Mouse (Mus musculus) retina, embryonic 14.5 days (tissue): Measurements from ENCODE around the gene Ampd3.
A peak's percentile ranks its signal among the peaks of the same experiment; 100 is the strongest.

Source experiments
- DNase-seq: peaks from one replicate; pipeline ENCODE4 v3.0.0-alpha.2; 2015; ENCODE audit warnings: low spot score

Ampd3 gene

DNA sequence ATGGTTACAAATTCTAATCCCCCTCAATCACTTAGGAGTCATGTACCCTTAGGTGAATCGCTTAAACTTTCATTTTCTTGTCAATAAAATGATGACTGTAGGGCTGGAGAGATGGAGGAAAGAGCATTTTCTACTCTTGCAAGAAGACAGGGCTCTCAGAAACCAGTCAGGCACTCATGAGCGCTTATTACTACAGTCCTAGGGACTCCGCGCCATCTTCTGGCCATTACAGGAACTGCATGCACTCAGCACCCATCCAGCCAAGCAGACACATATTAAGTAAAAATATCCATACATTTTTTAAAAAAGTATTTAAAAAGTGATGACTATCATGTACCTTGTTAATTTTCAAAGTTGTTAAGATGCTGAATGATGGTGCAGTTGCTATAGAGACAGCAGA lies 33.0 kb downstream of the Ampd3 start:
- DNase-seq, result peak; percentile 89

DNA sequence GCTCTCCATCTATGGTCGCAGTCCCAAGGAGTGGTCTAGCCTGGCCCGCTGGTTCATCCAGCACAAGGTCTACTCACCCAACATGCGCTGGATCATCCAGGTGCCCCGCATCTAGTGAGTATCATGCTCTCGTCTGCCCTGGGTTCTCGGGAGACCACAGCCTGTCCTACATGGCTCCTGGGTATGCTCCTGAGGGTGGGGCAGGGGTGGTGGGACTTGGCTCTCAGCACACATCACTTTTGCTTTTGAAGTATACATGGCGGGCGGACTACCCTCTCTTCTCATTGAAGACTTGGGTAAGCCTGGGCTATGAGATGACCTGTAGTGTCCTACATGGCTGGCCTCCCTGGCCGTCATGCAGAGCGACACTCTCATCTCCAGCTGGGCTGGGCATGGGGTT lies 35.1 kb downstream of the Ampd3 start:
- DNase-seq, result no peak

GRCm38 (mm10) chr7:110804266-110804665 lies 36.3 kb downstream of the Ampd3 start:
- no peak for DNase-seq

- no peak for DNase-seq
These were observed 39.5 kb downstream of the Ampd3 start for GRCm38 (mm10) chr7:110807460-110808030.

GRCm38 (mm10) chr7:110808962-110809361 lies 41.0 kb downstream of the Ampd3 start:
- DNase-seq, result no peak

DNA sequence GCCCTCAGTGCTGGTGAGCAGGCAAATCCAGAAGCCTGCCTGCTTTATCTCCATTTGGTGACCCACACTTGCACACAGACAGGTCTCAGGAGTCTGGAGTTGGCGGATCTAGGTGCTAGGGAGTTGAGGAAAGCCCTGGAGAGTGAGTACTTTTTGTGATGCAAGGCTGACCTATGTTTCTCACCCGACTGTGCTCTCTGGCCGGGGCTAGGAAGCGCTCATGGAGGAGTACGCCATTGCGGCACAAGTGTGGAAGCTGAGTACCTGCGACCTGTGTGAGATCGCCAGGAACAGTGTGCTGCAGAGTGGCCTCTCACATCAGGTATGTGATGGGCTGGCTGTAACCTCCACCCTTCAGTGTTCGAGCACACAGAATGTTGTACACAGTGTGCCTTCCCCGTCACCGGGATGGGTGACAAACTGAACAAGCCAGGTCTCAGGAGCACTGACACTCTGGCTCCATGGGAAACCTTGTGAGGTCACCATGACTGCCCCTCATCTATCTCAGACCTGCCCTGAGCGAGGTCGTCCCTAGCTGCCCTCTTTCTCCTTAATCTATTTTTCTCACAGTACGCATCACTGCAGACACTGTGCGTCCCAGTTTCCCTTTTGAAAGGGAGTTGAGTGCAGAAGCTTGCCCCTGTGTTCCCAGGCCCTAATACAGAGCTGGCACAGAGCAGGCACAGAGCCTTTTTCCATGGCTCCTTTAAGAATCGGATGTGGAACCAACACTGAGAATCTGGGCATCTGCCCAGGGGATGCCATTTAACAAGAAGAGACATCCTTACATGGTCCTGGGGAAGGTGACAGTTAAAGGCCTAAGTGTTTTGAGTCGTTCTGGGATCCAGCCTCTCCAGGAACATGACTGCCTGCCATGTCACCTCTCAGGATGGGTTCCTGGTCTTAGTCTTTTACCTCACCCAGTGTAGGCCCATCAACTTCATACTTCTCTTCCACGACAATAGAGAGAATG lies 41.9 kb downstream of the Ampd3 start:
- DNase-seq, result no peak

- no peak for DNase-seq
These were observed 43.0 kb downstream of the Ampd3 start for GRCm38 (mm10) chr7:110810995-110811394.

GRCm38 (mm10) chr7:110811529-110811928 lies 43.5 kb downstream of the Ampd3 start:
- DNase-seq, result no peak

DNA sequence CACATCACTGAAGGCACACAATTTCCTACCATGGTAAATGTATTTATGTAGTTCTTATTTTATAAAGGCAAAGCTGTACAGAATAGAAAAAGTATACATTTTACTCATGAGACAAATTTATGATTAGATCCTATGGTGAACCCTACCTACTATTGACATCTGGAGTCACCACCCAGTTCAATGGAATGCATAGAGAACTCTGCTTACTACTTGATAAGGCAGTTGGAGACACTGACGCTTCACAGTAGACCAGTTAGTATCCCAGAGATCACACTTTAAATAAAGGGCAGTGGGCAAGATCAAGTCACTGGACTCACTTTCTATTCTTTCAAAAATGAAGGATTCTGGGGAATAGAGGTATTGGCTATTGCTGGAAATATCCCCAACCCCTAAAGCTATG lies 46.0 kb downstream of the Ampd3 start:
- DNase-seq, result no peak

DNA sequence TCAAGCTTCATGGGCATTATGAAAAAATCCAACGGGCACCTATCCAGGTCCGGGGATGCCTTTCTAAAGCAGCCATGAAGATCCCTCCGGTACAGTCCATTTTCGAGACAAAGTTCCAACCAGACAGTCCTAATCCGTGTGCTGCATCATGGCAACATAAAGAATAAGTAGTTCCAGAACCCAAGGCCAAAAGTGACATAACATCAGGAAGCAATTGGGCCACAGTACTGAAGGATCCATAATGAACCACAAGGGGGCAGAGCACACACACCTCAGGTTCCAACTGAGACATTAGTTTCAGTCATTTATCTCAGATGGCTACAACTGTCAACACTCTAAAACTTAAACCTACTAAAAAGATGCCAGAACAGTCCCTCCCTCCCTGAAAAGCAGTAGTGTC lies 48.0 kb downstream of the Ampd3 start:
- peak; percentile 80 for DNase-seq

GRCm38 (mm10) chr7:110818206-110818605 lies 50.2 kb downstream of the Ampd3 start:
- no peak for DNase-seq

DNA sequence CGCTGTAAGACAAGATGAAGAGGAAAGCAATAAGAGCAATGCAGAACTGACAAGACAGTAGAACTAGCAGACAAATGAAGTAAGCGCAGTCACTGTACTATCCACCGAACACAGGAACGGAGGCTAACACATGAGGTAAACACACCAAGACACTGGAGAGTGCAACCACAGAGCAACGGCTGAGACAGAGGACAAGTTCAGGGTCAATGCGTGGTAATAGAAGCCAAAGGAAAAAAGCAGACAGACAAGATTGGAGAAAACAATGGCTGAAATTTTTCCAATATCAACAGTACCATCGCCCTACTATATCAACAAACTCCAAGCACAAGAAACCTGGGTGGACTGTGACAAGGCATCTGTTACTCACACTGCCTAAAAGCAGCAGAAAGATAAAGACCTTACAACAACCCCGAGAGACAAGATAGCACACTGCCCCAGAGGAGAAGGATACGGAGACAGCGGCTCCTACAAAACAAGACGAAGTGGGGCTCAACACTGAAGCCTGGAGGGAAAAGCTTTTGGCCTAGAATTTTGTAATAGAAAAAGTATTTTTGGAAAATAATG lies 50.9 kb downstream of the Ampd3 start:
- no peak for DNase-seq

DNA sequence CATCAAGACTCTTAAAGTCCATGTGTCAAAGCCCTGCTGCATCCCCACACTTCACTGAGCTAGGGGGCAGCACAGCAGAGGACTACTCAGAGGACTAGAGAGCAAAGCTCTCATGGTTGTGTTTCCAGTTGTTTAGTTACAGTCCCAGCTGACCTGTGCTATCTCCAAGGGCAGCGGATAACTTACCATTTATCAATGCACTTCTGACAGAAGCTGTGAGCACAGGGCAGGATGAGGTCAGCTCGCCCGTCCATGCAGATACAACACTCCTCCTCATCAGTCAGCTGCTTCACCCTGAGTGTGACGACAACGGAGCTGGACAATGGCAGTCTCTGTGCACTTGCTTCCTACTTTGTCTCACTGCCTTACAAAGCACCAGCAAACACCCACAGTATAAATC lies 53.1 kb downstream of the Ampd3 start:
- no peak for DNase-seq

GRCm38 (mm10) chr7:110821653-110822052 lies 53.6 kb downstream of the Ampd3 start:
- DNase-seq, result no peak

DNA sequence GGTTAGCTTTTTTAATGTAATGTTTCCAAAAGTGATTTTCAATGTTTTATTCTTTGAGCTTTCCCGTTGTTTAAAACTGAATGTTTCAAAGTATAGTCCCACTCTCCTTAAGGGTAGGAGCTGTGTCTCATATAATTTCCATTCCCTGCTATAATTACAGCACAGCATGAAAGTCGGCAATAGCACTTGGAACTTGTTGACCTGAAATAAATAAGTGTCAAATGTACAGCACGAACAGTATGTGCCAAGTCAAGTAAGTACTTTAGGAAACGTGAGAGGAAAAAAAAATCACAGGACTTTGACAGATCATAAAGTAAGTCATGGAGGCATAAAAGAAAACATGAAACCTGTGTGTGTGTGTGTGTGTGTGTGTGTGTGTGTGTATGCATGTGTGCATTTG lies 54.0 kb downstream of the Ampd3 start:
- DNase-seq, result no peak

GRCm38 (mm10) chr7:110823076-110823475 lies 55.1 kb downstream of the Ampd3 start:
- DNase-seq, result no peak

- DNase-seq, result no peak
These were observed 55.6 kb downstream of the Ampd3 start for GRCm38 (mm10) chr7:110823593-110823992.

- DNase-seq, result no peak
These were observed 56.3 kb downstream of the Ampd3 start for GRCm38 (mm10) chr7:110823995-110824953.

- no peak for DNase-seq
These were observed 65.0 kb downstream of the Ampd3 start for GRCm38 (mm10) chr7:110833024-110833423.

GRCm38 (mm10) chr7:110834018-110834417 lies 66.0 kb downstream of the Ampd3 start:
- no peak for DNase-seq

DNA sequence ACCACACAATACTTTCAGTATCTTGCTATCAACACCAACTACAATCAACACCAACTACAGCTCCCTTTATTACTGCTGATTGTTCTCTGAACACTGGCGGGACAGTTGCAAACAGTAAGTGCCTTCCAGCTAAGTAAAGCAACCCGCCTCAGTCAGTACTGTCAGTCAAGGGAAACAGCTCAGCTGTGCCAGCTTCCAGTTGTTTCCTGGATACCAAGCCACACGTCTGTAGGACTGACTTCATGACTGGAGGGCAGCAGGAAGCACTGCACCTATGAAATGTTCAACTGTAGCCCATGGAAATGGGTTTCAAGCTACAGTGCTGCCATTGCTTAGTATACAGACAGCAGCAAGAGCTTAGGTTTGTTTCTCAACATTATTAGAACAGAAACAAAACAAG lies 66.5 kb downstream of the Ampd3 start:
- DNase-seq, result no peak

DNA sequence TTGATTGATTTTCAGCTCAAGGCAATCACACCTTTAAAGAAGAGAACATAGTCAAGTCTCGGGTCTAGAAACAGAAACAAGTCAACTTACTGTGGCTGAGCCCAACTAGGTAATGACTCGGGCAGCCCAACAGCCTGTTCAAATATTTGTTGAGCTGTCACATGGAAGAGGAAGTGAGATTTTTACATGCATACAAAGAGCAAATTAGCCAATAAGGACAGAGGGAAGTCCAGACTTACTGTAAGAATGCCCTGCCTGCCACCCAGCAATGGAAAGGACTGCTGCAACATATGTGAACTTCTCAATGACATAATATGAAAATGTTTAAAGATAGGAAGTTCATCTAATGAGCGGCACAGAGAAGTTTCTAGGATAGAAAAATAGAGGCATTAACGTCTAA lies 72.3 kb downstream of the Ampd3 start:
- no peak for DNase-seq
